Mouse (Mus musculus) ovary, adult 2 months (tissue): ENCODE results near the gene Golga3. TPM values are rescaled to one million over a fixed set of nuclear protein-coding genes. Genes with fewer than 3 reads are reported as not detected.

Experiments used
- polyA plus RNA-seq: library from polyadenylated mRNA; depleted of rRNA; stranded (reverse); fragments of >200 nt; gene quantifications from 2 replicates; pipeline ENCODE4 v1.2.3, GENCODE M21; 2012; rRNA removed

Golga3 gene
- polyA plus RNA-seq = 14.8 and 15.8 TPM in 2 replicates

DNA sequence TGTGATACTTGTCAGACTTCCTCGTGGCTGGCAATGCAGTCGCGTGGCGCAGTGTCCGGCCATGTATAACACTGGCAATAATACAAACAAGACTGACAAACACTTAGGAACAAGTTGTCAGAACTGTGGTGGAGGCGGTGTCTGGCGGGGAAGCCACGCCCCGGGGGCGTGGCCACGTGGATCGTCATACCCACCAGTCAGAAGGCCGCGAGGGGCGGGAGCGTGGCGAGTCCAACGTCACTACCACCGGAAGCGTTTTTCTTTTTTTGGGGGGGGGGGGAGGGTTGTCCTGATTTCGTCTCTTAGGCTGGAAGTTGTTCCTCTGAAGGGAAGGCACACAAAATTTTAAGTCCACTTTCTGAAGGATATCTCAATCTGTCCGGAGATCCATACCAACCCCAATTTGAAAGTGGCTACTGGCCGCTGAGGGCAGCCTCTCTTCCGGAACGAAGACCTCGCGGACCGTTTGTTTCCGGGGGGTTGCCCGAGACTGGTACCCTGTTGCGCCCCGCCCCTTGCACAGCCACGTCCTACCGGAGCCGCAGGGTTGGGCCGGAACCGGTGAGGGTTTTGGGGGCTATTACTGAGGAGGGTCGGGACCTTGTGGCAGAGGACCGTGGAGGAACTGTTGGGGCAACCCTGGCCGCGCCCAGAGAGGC, at the start of gene Golga3:
TSS of gene Golga3 (plus strand) at position 340 of the 659 bp plus-strand sequence.

DNA sequence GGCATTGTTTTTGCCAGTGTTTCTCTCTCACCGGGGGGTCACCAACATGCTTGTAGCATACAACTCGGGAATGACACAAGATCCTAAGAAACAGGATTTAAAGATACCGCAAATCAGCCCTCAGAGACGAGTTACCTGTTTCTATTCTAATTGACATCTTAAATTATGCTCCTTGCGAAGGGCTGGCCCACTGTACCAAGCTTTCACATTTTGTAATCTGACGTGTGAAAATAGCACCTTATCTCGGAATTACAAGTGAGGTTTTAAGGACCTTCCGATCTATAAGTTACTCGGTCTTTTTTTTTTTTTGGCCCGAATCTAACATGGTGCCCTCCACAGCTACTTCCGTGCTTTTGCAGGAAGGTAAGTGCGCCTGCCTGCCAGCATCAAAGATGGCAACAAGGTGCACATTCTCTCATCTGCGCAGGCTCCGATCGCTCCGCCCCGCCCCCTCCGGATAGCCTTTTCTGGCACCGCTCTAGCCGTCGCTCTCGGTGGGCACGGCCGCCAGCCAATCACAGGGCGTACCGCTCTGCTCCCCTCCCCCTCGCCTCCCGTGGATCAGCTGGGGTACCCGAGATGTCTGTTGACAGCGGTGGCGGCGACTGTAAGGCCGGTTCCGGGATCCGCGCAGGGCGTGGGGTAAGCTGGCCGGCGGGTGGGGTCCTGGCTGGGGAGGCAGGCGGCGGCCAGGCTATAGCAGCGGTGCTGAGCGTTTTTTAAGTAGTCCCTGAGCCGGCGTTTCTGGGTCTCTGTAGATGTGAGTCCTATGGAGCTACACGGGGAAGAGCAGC, 41.0 kb upstream of the Golga3 start, which contains the start of gene Chfr:
TSS of gene Chfr (plus strand) at position 550 of the 794 bp plus-strand sequence.

DNA sequence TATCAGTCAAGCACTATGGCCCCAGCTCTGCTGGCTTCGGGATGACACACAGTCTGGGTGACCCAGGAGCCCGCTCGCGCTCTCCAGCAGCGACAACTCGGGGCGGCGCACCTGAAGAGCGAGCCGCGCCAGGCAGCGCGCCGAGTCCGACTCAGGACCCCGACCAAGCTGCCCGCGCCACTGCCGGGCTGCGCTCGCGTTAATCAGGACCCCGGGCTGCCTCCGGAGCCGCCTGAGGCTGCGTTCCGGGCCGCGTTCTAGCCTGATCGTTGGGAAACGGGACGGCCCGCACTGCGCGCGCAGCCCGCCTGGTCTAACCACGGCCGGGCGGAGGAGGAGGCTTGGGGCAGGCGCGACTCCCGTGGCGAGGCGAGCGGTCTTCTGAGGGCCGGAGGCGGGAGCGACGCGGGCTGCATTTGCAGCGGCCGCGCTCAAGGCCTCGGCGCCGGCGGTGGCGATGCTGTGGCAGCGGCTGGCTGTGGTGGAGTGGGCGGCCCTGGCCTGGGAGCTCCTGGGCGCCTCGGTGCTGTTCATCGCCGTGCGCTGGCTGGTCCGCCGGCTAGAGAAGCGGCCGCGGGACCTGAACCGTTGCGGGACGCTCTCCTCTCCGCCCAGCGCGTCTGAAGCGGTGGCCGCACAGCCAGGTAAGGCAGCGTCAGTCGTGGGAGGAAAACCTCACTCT, 54.4 kb downstream of the Golga3 start, which contains the start of gene Ankle2:
TSS of gene Ankle2 (plus strand) at position 225 of the 682 bp plus-strand sequence.

DNA sequence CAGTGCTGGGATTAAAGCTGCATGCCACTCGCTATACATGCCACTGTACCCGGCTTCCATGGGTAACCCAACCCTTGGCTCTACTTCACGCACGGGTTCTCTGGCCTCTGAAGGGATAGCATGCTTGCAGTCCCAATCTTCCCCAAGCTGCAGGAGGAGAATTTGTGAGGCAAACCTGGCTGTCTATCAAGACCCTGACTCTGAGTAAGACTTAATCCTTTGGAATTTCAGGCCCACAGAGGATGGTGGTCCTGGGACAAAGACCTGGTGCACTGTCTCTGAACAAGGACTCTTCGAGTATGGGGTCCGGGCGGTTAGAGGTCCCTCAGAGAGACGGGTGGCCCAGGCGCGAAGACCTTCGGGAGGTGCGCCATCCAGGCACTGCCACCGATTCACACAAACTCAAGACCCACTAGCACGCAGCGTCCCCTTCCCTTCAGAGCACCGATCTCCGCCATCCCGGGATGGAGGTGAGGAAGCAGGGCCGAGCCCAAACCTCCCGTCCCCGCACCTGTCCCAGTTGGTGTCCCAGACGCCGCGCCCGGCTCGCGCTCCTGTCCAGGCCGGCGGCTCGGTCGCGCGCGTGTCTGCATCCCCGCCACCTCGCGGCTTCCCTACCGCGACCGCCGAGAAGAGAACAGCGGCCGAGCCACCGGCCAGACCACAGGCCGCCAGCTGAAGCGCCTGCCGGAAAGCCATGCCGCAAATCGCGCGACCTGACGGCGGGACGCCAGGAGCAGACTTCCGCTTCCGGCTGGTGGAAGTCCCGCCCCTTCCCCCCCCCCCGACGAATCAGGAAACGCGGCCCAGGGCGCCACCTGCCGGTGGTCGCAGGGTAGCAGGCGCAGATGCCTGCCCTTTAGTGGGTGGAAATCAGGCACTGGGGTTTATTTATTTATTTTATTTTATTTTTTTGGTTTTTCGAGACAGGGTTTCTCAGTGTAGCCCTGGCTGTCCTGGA, 92.9 kb downstream of the Golga3 start, which contains the start of gene Pgam5:
TSS of gene Pgam5 (minus strand) at position 773 of the 961 bp plus-strand sequence.

Other genes with a start within 250 kb of the Golga3 start
- gene Zfp932, start 180.2 kb upstream of the Golga3 start, polyA plus RNA-seq = 1.5 and 3.7 TPM in 2 replicates
- gene Gm17655, start 104.2 kb upstream of the Golga3 start, polyA plus RNA-seq = 0.12 TPM in 1 of 2 replicates, not detected in the other
- 0.10 TPM in 1 of 2 replicates, not detected in the other for gene Gm35315, start 82.3 kb upstream of the Golga3 start, polyA plus RNA-seq
- gene Plcxd1, start 76.7 kb upstream of the Golga3 start, polyA plus RNA-seq = 0.42 and 1.0 TPM in 2 replicates
- 205 and 214 TPM in 2 replicates for gene Gtpbp6, start 68.5 kb upstream of the Golga3 start, polyA plus RNA-seq
- 0.25 and 0.47 TPM in 2 replicates for gene Zfp605, start 66.6 kb upstream of the Golga3 start, polyA plus RNA-seq
- gene Chfr, start 40.9 kb upstream of the Golga3 start, polyA plus RNA-seq = 45.8 and 52.5 TPM in 2 replicates
- 16.3 and 19.1 TPM in 2 replicates for gene Ankle2, start 54.3 kb downstream of the Golga3 start, polyA plus RNA-seq
- gene Pgam5, start 93.2 kb downstream of the Golga3 start, polyA plus RNA-seq = 28.2 and 33.0 TPM in 2 replicates
- 4.5 and 5.5 TPM in 2 replicates for gene Pxmp2, start 109.5 kb downstream of the Golga3 start, polyA plus RNA-seq
- gene Pole, start 109.6 kb downstream of the Golga3 start, polyA plus RNA-seq = 7.7 and 12.0 TPM in 2 replicates
- 1.3 and 1.6 TPM in 2 replicates for gene P2rx2, start 166.5 kb downstream of the Golga3 start, polyA plus RNA-seq
- gene Lrcol1, start 168.0 kb downstream of the Golga3 start, polyA plus RNA-seq = not detected in 2 replicates